In the genomic region with DNA sequence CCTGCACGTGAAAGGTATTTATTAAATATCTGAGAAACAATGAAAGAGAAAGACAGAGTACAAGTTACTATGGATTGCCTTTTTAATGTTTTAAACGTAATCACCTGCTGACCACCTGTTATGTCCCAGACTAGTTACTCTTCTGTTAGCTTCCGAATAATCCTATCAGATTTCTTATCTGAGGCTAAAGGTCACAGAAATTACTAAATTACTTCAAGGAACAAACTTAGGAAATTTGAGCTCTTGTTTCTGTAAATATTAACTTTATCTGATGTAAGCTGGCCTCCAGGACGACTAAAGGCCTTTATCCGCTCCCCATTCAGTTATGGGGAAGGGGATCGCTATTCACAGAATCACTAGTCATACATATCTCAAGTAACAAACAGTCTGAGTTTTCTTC, we compare ENCODE assay signal across 8 mouse cellular contexts. TPM values are rescaled to one million over a fixed set of nuclear protein-coding genes. Genes with fewer than 3 reads are reported as not detected.
A peak's percentile ranks its signal among the peaks of the same experiment; 100 is the strongest.
DNase-seq lines count a peak whose midpoint lies in the region; ATAC-seq and TF ChIP-seq lines count a peak whose summit lies in the region.

No protein-coding gene starts in this region.

- no peak for ATAC-seq in heart, embryonic 13.5 days (ENCODE audit: extremely low read depth, insufficient number of reproducible peaks, low FRiP score, low TSS enrichment)
- no peak for ATAC-seq in forebrain, embryonic 14.5 days
- no peak for ATAC-seq in liver, embryonic 14.5 days (ENCODE audit: insufficient read depth)

- H3K27me3 ChIP-seq in heart, embryonic 13.5 days (replicated peaks) = no peaks in the 10 kb centered on the region
- H3K27me3 ChIP-seq in E14TG2a.4 (ENCODE audit: insufficient read depth, low read length) = peaks cover 3% of the 10 kb centered on the region; the same call in 1 of the 2 replicates
- H3K27me3 ChIP-seq in forebrain, embryonic 14.5 days (replicated peaks; ENCODE audit: control insufficient read depth, insufficient read depth, low read length) = no peaks in the 10 kb centered on the region
- H3K27me3 ChIP-seq in liver, embryonic 14.5 days (ENCODE audit: control insufficient read depth, insufficient read depth, low read length) = no peaks in the 10 kb centered on the region

- peak overlapping the region; percentile 99 for H3K9ac ChIP-seq in heart, embryonic 13.5 days
- H3K9ac ChIP-seq in forebrain, embryonic 14.5 days (ENCODE audit: low read length) = peak overlapping the region; percentile 96
- peak overlapping the region; percentile 48 for H3K9ac ChIP-seq in liver, embryonic 14.5 days (replicated peaks)

- whole genome bisulfite sequencing in heart, embryonic 13.5 days = 48% methylated on average over 6 of the region's 6 CpGs
- 46% methylated on average over 6 of the region's 6 CpGs for WGBS in forebrain, embryonic 14.5 days
- WGBS in liver, embryonic 14.5 days (ENCODE audit: insufficient replicate concordance) = 45% methylated on average over 6 of the region's 6 CpGs

- peak overlapping the region; percentile 92 for H3K4me3 ChIP-seq in heart, embryonic 13.5 days
- peak overlapping the region; percentile 87 for H3K4me3 ChIP-seq in E14TG2a.4 (replicated peaks; ENCODE audit: low read length)
- H3K4me3 ChIP-seq in forebrain, embryonic 14.5 days (ENCODE audit: low read depth, low read length) = peak overlapping the region; percentile 88
- peak overlapping the region; percentile 81 to 82 for H3K4me3 ChIP-seq in liver, embryonic 14.5 days (ENCODE audit: insufficient read depth in 1 of 2, low read depth in 2 of 2, low read length in 2 of 2)

- no peak for DNase-seq in heart, postnatal 4 days
- no peak for DNase-seq in forebrain, embryonic 14.5 days (ENCODE audit: low spot score)
- DNase-seq in liver, embryonic 14.5 days (ENCODE audit: low read depth in 3 of 3, low spot score in 3 of 3) = no peak
- no peak for DNase-seq in urinary bladder, adult 2 months (ENCODE audit: low spot score)
- DNase-seq in T-cell, adult 2 months (ENCODE audit: low spot score) = no peak
- no peak for DNase-seq in layer of hippocampus, adult 9-11 months

- no peaks in the 10 kb centered on the region for H3K9me3 ChIP-seq in heart, embryonic 13.5 days
- H3K9me3 ChIP-seq in E14TG2a.4 (ENCODE audit: low read length) = no peaks in the 10 kb centered on the region
- H3K9me3 ChIP-seq in forebrain, embryonic 14.5 days (replicated peaks; ENCODE audit: control insufficient read depth, low read length) = no peaks in the 10 kb centered on the region
- H3K9me3 ChIP-seq in liver, embryonic 14.5 days (ENCODE audit: control insufficient read depth, low read length) = no peaks in the 10 kb centered on the region

- H3K4me2 ChIP-seq in heart, embryonic 13.5 days = peak overlapping the region; percentile 82
- H3K4me2 ChIP-seq in forebrain, embryonic 14.5 days (ENCODE audit: low read length) = peak overlapping the region; percentile 80
- peak overlapping the region; percentile 67 for H3K4me2 ChIP-seq in liver, embryonic 14.5 days (ENCODE audit: low read depth)

- peak overlapping the region; percentile 99; the same call in 1 of the 2 replicates for H3K27ac ChIP-seq in heart, embryonic 13.5 days (replicated peaks)
- no peak overlapping the region for H3K27ac ChIP-seq in forebrain, embryonic 14.5 days (ENCODE audit: low read depth, low read length)
- H3K27ac ChIP-seq in liver, embryonic 14.5 days = no peak overlapping the region

- H3K4me1 ChIP-seq in heart, embryonic 13.5 days = peaks cover 38% of the 10 kb centered on the region
- H3K4me1 ChIP-seq in E14TG2a.4 (replicated peaks; ENCODE audit: low read depth, low read length) = peaks cover 56% of the 10 kb centered on the region
- peaks cover 19% of the 10 kb centered on the region for H3K4me1 ChIP-seq in forebrain, embryonic 14.5 days (ENCODE audit: control insufficient read depth, insufficient read depth, low read length)
- peaks cover 4 to 15% of the 10 kb centered on the region in 2 experiments for H3K4me1 ChIP-seq in liver, embryonic 14.5 days (replicated peaks; ENCODE audit: control insufficient read depth in 2 of 2, insufficient read depth in 2 of 2, low read length in 1 of 2)

- TF ChIP-seq EP300 in liver, embryonic 14.5 days (IDR thresholded peaks at IDR 0.05; ENCODE audit: low read depth) = no peak

- no peak for TF ChIP-seq CTCF in E14TG2a.4 (conservative IDR thresholded peaks at IDR 0.05; ENCODE audit: low read length)
- TF ChIP-seq CTCF in liver, embryonic 14.5 days (IDR thresholded peaks at IDR 0.05; ENCODE audit: low read depth) = no peak

- H3K36me3 ChIP-seq in heart, embryonic 13.5 days = no peaks in the 10 kb centered on the region
- peaks cover 12% of the 10 kb centered on the region; the same call in 1 of the 2 replicates for H3K36me3 ChIP-seq in E14TG2a.4 (ENCODE audit: insufficient read depth, low read length)
- H3K36me3 ChIP-seq in forebrain, embryonic 14.5 days (ENCODE audit: control insufficient read depth, insufficient read depth, low read length) = no peaks in the 10 kb centered on the region
- H3K36me3 ChIP-seq in liver, embryonic 14.5 days (replicated peaks; ENCODE audit: control insufficient read depth, insufficient read depth, low read depth) = no peaks in the 10 kb centered on the region

RNA-seq across cellular contexts. Expression of gene 1110059E24Rik, which starts 1.1 kb away (rescaled TPM):
- 41.0 and 43.1 TPM in 2 replicates for polyA plus RNA-seq in heart, embryonic 13.5 days (2015; fragmentation: Nextera tagmentation; extraction: Ambion mirVana)
- total RNA-seq in heart, postnatal 4 days (2021) = 10 to 100 TPM; 22.4 to 23.6 TPM
- 77.5 and 81.4 TPM in 2 replicates for polyA plus RNA-seq in forebrain, embryonic 14.5 days (2014; fragmentation: Nextera tagmentation; extraction: Ambion mirVana)
- 3.6 and 6.6 TPM in 2 replicates for polyA plus RNA-seq in liver, embryonic 14.5 days (2012; rRNA removed)
- 13.5 and 13.7 TPM in 2 replicates for polyA plus RNA-seq in liver, embryonic 14.5 days (2014; fragmentation: Nextera tagmentation; extraction: Ambion mirVana)
- polyA plus RNA-seq in urinary bladder, adult 2 months (2012; rRNA removed) = 38.7 and 42.5 TPM in 2 replicates

RNA-seq across cellular contexts. Expression of gene Abhd17b, which starts 1.3 kb away (rescaled TPM):
- 18.0 and 19.5 TPM in 2 replicates for polyA plus RNA-seq in heart, embryonic 13.5 days (2015; fragmentation: Nextera tagmentation; extraction: Ambion mirVana)
- total RNA-seq in heart, postnatal 4 days (2021) = 10 to 100 TPM; 24.3 to 24.6 TPM
- 42.2 and 43.1 TPM in 2 replicates for polyA plus RNA-seq in forebrain, embryonic 14.5 days (2014; fragmentation: Nextera tagmentation; extraction: Ambion mirVana)
- 2.2 and 3.3 TPM in 2 replicates for polyA plus RNA-seq in liver, embryonic 14.5 days (2012; rRNA removed)
- polyA plus RNA-seq in liver, embryonic 14.5 days (2014; fragmentation: Nextera tagmentation; extraction: Ambion mirVana) = 7.0 TPM in 2 replicates
- 15.9 and 18.0 TPM in 2 replicates for polyA plus RNA-seq in urinary bladder, adult 2 months (2012; rRNA removed)

Comparison
In these comparisons a context has a peak if more than half of its experiments do, and no peak if none do; other contexts are left out.
1. H3K9ac ChIP-seq: peak in every context shown above with its lines; median percentile 99 in heart, embryonic 13.5 days; 96 in forebrain, embryonic 14.5 days; 48 in liver, embryonic 14.5 days.